Mouse (Mus musculus): ENCODE measurements around the gene Atp8b3.

Gene Atp8b3

DNA sequence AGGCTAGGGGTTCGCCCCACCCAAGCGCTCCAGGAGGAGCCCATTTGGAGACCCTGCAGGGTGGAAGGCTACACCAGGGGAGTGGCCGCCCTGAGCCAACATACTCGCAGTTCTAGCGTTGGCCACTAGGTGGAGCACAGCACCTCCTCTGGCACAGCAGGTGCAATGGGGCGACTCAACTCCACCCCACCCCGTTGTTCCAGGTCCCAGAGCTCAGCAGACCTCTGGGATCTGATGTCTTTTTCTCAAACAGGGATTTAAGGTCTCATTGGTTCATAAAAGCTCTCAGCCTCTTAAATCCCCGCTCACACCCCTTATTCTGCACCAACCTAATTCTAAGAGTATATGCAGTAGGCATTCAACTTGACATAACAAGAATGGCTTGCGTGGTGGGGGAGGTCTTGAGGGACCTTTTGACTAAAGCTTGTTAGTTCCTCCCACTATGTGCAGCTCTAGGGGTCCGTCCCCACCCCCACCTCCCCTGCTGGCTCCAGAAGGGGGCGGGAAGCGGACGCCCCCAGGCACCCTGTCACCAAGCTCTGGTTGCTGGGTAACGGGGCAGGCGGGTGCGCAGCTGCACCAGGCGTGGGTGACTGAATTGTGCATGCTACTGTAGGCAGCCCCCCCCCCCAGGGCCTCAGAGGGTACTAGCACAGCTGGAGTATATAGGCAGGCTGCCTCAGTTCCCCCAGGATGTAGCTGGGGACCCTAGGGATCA lies 27.6 kb upstream of the Atp8b3 start:
- DNase-seq = peak; percentile 86

DNA sequence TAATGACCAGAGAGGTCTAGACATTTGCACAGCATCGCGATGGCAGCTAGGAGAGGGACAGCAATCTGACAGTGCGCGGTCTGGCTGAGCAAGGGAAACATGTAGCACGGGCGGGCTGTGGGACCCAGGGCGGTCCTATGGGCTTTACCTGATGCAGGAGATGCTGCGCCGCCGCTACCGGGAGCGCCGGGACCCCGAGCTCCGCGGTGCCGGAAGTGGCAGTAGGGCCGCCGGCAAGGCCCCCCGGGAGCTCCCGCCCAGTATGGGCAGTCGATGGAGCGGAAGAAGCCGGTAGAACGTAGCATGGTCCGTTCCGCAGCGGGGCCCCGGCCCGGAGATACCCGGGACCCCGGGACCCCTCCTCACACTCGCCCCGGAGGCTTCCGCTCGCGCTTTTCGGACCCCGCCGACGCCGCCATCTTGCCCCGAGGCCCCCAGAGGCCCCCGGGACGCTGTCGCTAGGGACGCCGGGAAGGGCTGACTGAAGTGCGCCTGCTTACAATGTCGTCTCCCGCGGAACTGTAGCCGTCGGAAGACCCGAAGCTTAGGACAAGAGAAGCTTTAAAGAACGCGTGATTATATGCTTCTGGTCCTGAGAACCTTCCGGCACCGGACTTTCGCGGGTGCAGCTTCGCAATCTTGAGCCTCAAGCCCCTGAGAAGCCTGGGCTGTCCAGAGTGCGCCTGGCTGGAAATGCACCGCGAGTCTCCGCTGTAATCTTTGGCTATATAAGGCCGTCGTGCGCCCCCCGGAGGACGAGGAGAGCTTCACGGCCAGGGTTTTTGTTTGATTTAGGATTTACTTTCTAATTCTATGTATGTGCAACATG lies 22.4 kb upstream of the Atp8b3 start, which contains the start of gene Rexo1:
Gene Rexo1, minus strand, starts transcription at position 445 of the 829 bp plus-strand sequence.
- DNase-seq = peak; percentile 92

DNA sequence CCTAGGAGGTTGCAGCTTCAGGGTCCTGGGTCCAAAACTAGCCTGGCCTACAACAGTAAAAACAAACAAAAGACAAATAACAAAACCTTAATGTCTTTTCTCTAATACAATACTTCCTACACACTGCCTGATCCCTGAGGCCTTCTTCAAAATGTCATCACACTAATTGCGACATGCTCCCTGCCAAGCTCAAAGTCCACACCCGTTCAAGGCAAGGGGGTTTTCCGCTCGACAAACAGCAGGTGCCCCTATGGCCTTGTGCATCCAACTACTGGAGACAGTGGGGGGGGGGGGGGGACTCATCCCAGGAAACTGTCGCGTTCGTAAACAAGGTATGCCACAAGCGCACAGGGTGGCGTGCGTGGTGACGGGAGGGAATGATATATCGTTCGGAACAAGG lies 21.7 kb upstream of the Atp8b3 start:
- no peak for DNase-seq

DNA sequence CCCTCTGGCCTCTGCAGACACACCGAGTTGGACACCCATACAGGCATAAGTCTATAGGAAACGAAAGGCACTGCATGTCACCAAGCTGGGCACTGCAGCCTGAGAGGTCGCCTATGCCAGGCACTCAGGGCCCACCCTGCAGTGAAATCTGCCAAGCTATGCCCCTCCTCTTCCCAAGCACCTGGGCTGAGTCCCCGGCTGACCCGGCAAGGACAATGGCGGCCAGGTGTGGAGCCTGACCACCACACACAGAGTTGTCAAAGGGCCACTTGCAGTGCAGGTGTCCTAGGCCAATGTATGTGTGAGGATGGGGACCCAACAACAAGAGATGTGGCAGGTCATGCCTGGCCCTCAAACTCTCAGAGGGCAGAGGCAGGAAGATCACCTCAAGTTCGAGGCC lies 20.5 kb upstream of the Atp8b3 start:
- no peak for DNase-seq

DNA sequence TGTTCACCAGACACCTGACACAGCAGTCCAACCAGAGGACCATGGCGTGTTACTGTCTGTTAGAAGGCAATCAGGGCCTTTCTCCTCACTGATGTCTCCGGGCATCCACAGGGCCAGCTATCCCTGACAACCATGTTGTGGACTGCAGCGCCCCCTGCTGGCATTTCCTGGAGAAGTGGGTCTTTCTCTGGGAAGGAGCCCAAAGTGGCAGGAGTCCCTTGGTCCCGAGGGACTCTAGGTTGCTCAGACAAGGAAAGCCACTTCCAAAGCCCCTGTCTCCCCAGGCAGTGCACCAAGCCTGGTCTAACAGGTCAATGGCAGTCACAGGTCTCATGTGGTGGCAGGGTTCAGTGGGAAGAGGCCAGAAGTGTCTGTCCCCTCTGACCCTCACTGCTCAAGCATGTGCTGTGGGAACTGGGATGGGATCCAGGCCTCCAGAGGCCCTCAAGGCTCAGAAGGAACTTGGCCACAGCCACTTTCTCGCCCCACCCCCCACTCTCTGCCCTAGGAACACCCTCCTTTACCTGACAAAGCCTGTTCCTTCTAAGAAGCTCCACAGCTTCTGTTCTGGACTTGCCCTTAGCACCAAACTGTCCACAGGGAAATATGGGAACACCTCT lies 18.5 kb upstream of the Atp8b3 start:
- no peak for DNase-seq

DNA sequence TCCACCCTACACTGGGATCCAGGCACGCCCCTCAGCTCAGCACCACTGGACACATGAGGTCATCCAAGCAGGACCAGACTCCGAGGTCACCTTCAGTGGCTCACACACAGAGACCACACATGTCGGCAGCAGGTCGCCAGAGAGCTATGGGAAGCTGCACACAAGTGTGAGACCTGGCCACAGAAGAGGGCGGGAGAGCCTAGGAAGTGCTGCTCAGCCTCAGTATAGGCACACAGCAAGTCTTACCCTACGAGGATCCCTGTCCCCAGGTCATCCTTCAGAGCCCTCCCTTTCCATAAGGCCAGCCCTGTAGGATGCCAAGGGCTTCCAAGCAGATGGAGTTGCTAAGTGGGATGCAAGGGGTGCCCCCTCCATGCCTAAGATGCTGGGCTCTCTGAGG lies 15.1 kb upstream of the Atp8b3 start:
- DNase-seq = no peak

DNA sequence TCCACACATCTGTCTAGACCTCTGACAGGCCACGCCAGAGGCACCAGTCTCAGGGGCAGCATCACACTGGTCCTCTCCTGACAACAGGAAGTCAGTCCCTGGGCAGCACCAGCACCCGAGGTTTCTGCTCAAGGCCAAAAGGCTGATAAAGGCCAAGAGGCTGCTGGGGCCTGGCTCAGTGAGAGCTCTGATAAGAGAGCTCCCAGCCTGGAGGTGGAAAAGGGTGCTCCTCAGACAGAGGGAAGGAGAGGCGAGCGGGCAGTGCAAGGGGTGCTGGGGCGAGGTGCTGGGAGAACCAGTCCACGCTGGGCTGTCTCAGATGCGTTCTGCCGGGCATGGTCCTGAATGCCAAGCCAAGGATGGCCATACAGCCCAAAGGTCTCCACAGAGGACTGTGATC lies 14.7 kb upstream of the Atp8b3 start:
- DNase-seq = no peak

DNA sequence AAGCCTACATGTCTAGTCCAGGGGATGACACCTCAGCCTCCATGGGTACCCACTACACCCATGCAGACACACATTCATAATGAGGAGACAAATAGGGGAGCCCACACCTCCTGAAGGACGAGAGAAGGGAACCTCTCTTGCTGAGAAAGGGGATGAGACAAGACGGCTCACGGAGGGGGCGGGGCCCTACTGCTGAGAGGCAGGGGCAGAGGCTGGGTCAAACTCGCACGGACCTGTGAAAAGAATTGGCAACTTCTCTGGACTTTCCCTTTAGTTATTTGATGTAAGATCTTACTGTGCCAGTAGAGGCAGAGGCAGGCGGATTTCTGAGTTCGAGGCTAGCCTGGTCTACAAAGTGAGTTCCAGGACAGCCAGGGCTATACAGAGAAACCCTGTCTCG lies 13.4 kb upstream of the Atp8b3 start:
- no peak for DNase-seq

DNA sequence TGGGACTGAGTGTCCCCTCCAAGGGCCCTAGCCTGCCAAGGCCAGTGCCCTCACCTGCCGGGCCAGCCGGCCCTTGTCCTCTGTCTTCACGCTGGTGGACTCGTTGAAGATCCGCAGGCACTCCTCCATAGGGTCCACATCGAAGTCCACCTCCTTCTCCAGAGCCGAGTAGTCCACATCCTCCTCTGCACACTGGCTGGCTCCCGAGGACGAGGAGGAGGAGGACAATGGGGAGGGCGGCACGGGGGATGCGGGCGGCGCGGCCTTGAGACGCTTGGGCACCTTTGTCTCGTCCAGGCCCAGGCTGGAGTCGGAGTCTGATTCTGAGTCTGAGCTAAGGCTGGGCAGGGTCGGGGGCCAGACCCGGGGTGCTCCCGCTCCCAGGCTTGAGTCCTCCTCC lies 10.4 kb upstream of the Atp8b3 start:
- DNase-seq = no peak

DNA sequence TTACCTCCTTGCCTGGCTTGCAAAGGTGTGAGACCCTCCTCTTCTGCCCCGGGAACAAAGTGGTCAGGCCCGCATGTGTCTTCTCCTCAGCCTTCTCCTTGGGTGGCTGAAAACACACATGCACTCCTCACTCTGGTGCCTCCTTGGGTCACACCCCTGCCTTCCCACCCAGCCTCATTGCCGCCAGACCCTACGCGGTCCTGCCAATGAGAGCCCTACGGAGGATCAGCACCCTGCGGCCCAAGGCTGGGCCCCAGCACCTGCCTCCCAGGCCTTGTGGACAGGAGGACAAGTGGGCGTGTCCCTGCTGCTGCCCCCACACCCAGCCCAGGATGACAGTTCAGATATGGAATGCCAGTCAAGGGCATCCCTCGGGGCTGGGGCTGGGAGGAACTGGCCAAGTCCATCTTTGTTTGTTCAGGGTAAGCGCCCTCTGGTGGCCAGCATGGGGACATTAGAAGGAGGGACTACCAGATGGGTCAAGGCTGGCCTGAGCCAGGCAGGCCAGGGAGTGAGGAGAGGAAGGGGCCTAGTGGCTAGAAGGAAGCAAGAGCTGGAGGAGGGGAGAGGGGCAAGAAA lies 9.6 kb upstream of the Atp8b3 start:
- no peak for DNase-seq

DNA sequence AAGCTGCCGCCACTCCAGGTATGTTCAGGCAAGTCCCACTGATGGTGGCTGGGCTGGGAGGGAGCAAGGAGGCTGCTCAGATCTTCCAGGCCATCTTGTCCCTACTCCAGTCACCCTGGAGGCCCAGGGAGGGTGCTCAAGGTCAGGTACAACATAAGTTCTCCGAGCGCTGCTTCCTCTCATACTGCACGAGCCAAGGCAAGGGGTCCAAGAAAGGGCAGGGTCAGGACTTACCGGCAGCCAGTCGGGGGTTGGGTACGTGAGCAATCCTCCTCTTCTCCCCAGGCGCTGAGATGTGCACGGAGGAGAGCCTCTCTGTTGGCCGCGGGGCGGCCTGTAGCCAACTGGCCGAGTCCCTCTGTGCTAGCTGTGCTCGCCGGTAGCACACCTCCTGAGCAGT lies 8.6 kb upstream of the Atp8b3 start:
- DNase-seq = no peak

DNA sequence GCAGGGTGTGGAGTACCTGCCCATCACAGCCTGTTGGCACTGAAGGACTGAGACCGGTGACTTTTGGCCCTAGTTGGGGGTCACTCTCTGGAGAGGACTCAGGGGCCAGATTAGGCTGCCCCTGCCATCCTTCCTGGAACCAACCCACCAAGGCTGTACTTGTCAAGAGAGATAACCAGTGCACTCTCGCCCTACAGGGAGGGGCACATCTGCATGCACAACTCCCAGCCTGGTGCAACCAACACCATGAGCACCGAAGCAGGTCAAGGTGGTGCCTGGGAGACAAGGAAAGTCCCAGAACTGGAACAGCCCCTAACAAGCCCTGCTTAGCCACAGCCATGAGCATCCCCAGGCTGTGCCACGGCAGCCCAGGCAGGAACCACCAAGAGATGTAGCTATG lies 8.0 kb upstream of the Atp8b3 start:
- DNase-seq = no peak

DNA sequence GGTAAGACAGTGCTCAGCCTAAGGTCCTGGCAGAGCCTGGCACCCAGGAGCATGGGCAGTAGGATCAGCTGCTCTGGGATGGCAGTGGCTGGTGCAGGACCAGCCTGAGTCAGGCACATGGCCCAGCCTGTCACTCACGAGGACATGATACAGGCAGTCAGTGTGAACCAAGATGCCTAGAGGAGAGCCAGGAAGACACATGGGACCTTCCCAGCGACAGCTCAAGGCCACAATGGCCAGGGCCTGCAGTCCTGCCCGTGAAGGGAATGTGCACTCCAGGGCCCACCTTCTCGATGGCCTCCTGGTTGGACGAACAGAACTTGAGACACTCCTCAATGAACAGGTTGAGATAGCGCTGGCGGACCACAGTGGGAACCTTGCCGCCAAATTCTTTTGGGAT lies 6.7 kb upstream of the Atp8b3 start:
- DNase-seq = no peak

DNA sequence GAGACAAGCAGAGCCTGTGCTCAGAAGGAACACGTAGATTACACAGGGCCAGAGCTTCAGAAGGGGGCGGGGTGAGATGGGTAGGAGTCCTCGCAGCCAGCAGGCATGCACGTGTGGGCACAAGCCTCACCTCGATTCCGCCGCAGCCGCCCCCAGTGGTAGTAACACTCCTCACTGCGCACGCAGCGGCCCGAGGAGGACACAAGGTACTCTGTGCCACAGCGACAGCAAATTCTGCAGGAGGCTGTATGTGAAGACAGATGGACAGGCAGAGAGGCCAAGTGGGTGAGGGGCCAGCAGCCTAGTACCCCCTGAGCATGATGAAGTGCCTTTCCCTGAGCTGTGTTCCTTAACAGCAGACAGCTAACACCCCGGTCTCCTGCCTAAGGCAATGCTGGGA lies 4.9 kb upstream of the Atp8b3 start:
- no peak for DNase-seq

DNA sequence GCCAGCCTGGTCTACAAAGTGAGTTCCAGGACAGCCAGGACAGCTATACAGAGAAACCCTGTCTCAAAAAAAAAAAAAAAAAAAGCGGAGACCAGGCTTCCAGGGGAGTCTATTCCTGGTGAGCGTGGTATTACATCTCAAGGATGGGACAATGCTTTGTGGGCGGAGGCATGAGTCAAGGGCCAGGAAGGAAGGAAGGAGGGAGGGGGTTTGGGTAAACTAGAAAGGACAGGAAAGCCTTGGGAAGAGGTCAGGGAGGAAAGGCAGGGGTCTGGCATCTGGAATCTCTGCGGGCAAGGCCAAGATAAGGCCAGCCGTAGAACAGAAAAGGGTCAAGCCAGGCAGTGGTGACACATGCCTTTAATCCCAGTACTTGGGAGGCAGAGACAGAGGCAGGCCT lies 569 bp upstream of the Atp8b3 start:
- no peak for DNase-seq

DNA sequence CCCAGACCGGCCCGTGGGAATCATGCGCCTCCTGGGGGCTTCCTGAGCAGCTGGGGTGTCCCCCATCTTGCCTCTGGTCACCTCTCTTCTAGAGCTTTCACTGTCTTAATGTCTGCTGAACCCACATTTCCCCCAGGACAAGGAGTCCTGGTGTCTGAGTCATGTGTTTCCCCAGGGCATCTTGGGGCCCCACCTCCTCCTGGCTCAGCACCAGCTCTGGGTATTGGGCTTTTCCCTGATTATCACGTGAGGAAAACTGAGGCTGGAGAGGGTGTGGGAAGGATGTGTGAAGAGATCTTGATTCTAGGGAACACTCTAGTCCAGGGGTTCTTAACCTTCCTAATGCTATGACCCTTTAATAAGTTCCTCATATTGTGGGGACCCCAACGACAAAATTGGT lies 744 bp downstream of the Atp8b3 start:
- DNase-seq = no peak

DNA sequence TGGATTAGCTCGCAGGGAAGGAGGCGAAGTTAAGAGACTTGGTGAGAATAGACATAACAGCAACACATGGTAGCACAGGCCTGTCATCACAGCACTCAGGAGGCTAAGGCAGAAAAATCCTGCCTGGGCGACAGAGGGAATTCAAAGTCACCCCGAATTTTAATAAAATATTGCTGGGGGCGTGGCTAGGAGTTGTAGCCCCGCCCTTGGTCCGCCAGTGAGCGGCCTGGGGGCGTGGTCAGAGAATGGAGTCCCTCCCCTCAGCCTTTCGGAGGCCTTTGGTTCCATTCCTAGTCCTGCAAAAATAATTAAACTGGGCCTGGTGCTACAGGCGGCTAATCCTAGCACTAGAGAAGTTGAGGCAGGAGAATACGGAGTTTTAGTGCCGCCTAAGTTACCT lies 3.2 kb downstream of the Atp8b3 start:
- DNase-seq = no peak

DNA sequence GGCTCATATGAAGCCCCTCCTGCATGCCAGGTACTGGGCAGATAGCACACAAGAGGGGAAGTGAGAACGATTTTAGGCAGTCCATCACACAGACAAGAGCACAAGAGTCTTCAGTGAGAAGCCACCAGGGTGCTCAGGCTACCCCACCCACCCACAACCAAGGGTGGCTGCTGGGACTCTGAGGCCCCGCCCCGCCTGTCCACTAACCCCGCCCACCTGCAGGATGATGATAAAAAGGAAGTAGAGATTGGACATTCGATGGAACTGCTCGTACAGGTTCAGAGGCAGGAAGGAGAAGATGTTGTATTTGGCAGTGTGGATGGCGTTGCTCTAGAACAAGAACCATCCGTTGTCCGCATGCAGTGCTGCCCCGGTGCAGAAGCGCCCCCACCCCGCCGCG lies 3.9 kb downstream of the Atp8b3 start:
- no peak for DNase-seq

DNA sequence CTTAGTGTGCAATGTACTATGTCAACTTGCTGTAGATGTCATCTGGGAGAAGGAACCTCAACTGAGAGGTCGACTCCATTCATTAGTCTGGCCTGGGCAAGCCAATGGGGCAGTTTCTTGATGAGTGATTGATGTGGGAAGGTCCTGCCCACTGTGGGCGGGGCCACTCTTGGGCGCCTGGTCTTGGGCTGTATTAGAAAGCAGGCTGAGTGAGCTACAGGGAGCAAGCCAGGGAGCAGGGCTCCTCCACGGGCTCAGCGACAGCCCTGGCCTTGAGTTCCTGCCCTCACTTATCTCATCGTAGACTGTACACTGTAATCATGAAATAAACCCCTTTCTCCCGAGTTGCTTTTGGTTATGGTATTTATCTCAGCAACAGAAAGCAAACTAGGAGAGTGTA lies 5.2 kb downstream of the Atp8b3 start:
- no peak for DNase-seq

DNA sequence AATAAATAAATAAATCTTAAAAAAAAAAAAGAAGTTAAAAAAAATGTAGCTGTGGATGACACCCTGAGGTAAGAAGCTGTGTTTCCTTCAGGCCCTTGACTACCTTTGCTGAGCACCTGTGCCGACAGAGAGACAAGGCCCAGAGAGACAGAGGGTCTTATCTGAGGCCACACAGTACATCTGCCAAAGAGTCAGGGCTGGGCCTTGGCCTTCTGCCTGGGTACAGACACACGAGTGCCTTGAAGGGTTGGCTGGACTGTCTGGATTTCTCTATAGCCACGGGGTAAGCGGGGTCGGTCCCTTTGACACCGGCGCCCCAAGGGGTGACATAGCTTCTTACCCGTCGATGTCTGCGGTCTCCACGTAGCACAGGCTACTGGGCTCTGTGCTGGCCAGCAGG lies 6.1 kb downstream of the Atp8b3 start:
- DNase-seq = no peak

DNA sequence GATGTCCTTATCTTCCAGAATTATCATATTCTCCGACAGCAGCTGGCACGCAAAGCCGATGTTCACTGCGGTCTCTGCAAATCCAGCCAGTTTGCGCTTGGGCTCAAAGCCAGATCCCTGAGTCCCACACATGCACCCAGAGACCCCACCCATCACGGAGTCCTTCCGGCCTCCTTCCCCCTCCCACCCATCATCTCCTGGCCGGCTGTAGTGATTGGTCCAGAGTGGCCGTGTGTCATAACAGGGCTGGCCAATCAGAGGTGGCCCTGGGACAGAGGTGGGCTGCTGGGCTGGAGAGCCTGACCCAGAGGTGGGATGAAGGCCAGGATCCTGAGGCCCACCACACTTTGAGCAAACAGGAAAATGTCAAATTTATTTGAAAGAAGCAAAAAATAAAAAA lies 12.8 kb downstream of the Atp8b3 start:
- no peak for DNase-seq

DNA sequence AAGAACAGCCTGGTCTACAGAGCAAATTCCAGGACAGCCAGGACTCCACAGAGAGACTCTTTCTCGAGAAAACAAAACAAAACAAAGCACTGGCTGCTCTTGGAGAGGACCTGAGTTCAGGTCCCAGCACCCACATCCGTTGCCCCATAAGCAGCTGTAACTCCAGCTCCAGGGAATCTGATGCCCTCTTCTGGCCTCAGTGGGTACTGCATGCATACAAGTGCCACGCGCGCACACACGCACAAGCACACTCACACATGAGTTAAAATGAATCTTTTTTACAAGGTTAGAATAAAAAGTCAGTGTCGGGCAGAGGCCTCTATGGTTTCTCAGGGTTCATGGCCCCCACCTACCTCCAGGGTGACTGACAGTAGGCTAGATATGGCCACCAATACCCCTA lies 15.6 kb downstream of the Atp8b3 start:
- no peak for DNase-seq

DNA sequence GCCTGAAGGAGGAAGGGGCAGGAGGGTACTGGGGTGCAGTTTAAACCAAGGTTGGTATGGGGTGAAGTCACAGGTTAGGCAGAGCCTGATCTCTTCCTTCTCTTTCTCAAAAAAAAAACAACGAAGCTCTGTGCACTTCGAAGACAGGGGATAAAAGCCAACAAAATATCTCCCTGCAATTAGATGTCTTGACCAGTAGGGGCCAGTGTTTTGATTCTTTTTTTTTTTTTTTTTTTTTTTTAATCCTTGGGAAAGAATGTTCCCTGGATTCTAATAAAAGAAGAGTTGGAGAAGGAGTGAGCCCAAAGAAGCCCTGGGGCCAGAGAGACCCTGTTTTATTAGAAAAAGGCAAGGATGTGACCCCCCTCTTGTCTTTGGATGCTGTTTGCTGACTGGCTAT lies 19.6 kb downstream of the Atp8b3 start:
- DNase-seq = no peak

DNA sequence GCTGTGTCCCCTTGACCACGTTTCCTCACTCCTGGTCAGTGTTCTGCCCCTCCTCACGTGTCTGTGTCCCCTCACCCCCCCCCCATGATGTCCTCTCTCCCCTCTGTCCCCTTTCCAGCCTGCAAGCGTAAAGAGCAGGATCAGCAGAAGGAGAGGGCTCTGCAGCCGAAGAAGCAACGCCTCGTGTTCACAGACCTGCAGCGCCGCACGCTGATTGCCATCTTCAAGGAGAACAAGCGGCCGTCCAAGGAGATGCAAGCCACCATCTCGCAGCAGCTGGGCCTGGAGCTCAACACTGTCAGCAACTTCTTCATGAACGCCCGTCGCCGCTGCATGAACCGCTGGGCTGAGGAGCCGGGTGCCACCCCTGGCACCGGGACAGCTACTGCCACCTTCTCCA lies 25.2 kb downstream of the Atp8b3 start:
- no peak for DNase-seq
